Mouse (Mus musculus) T-helper 17 cell (primary cell): ENCODE measurements around the gene Slc39a13.
"Not testable (repeated sequence)": the region's sequence is repeated elsewhere in the genome, so short reads cannot be mapped to it uniquely, and the experiment has no call there.

Experiments
- in situ Hi-C, 2 experiments: fragments of 300-600 bp; cut with MboI, MseI; formaldehyde crosslinking; loops; 1 replicate in 1 of 2; 2 replicates in 1 of 2; pipeline ENCODE4 v1.15.1; 2025; ENCODE audit warnings: high pct_unique_total_duplicates in 2 of 2

Slc39a13 gene

GRCm38 (mm10) chr2:91065544-91065943 lies 4.7 kb downstream of the Slc39a13 start:
- in situ Hi-C loops = no loop called here

DNA sequence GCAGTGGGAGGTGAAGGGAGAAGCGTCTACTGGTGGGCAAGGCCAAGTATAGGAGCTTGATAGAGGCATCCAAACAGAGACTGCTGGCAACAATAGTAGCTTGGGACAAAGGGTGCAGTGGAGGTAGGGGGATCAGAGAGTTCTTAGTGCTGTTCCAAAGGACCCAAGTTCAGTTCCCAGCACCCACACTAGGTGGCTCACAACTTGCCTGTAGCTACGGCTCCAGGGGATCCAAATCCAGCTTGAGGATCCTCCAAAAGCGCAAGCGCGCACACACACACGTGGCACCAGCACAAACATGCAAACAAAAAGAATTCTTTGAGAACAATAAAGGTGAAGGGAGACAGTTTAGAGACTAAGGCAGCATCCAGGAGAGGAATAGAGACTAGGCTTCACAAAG lies 6.0 kb downstream of the Slc39a13 start:
- in situ Hi-C loops = no loop called here

DNA sequence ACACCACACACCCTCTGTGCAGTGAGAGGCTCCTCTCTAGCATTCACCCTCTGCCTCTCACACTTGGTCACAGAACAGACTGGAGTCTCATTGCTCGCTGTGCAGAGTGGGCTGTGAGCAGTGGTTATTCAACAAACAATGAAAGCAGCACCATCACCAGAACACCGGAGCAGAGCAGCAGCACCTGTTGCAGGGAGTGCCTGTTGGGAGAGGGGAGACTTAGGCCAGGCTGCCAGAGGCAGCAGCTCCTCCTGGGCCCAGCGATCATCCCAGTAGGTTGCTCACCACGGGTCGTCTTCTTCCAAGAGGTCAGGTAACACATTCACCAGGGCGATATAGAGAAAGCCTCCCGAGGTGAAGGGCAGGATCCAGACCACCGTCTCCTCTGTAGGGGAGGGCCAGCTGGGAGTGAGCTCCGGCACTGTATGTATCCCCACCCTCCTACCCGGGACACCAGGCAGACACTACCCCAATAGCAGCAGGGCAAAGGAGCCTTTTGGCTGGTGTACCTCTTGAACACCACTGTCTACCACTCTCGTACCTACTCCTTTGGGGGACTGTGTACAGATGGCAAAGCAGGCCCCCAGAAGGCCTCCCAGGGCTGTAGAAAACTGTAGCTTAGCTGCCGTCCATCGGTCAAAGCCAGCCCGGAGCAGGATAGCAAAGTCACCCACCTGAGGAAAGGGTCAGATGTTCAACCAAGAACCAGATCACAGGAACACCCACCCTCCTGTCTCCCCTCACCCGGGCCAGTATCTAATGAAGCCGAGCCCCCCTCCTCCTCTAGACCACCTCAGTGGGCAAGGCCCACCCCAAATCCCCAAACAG lies 7.2 kb downstream of the Slc39a13 start:
- in situ Hi-C loops = no loop called here

DNA sequence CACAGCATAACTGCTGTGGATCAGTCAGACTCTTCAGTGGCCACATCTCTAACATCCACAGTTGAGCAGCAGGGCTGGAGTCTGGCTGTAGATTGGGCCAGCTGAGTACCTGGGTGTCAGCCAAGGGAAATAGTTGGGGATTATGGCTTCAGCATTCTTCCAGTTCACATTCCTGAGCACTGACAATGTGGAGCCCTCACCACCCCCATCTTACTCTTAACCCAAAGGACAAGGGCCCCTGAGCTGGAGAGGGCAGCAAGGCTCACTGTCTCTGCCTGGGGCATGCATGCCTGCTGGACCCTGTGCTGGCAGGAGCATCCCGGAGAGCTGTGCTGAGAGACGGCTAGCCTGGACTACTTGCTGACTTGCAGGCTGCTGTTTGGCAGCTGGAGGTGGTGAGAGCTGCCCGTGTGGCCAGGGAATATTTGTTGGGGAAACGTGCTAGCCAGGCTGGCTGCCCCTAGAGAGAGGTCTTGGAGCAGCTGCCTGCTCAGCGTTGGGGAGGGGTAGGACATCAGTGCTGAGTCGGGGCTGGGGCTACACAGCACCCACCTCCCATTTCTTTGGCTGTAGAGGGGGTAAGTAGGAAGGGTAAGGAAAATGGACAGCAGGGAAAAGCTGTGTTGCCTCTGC lies 8.3 kb downstream of the Slc39a13 start:
- in situ Hi-C loops = no loop called here

DNA sequence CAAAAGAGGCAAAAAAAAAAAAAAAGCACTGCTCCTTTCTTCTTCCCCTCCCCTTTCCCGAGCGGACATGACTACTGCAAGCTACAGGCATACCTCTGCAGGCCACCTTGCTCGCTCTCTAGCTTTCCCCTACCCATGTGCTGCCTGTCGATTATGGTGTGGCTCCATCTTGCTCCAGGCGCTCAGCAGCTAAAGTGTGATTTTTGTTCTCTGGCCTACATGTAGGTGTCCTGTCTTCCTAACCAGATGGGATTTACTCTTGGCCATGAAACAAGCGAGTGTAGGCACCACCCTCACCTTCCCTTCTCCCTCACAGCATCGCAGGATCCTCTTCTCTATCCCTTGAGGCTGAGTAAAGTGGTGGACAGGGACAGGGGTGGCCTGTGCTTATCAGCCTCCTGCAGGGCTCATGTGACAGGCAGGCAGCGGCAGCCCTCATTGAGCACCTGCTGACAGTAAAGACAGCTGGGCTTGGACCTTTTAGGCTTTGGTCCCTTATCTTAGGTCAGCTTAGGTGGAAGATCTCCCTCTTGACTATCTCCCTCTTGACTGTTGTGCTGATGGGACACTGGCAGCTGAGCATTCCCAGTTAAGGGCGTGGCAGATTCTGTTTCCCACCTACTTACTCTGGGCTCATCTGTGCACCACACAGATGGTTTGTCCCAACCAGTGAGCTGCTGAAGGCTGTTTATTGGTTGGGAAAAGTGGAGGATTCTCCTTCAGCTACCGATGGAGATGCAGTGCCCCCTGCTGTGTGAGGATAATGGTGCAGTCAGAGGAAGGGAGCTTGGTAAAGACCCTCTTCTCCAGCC lies 9.5 kb downstream of the Slc39a13 start:
- in situ Hi-C loops = no loop called here

DNA sequence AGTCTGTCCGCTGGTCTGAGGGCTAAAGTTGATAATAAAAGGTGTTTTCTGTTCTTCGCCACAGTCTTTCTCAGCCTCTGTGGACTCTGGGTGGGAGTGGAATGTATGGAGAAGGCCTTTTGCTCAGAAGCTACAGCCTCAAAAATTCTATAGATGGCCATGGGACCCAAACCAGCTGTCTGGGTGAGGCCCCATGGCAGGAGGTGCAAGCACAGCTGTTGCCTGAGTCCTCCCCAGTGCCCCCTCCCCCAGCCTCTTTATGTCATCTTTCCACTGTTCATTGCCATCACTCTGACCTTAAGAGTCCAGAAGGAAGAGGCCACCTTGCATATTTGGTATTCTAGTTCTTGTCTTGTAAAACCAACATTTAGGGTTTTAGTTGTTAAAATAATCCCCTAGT lies 10.8 kb downstream of the Slc39a13 start:
- in situ Hi-C loops = no loop called here

DNA sequence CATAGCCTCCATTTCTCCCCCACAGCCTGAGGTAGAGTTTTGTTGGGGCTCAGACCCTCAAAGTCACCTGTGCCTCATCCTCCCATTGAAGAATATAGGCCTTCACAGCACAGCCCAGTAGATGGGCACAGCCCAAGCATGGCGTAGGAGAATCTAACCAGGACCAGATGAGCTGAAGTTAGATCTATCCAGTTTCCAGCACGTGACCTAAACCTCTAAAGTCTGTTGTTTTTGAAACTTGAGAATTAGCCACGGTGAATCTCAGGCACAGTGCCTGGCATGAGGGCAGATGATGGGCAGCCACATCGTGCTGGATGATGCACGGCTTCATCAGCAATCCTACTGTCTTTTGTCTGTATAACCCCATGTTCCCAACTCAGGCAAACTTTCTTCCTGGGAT lies 11.8 kb downstream of the Slc39a13 start:
- in situ Hi-C loops = no loop called here

- in situ Hi-C loops = no loop called here
Measured at GRCm38 (mm10) chr2:91053934-91054382, 16.3 kb downstream of the Slc39a13 start, which contains the start of gene Psmc3. Psmc3 (plus strand) TSS chr2:91054009.

DNA sequence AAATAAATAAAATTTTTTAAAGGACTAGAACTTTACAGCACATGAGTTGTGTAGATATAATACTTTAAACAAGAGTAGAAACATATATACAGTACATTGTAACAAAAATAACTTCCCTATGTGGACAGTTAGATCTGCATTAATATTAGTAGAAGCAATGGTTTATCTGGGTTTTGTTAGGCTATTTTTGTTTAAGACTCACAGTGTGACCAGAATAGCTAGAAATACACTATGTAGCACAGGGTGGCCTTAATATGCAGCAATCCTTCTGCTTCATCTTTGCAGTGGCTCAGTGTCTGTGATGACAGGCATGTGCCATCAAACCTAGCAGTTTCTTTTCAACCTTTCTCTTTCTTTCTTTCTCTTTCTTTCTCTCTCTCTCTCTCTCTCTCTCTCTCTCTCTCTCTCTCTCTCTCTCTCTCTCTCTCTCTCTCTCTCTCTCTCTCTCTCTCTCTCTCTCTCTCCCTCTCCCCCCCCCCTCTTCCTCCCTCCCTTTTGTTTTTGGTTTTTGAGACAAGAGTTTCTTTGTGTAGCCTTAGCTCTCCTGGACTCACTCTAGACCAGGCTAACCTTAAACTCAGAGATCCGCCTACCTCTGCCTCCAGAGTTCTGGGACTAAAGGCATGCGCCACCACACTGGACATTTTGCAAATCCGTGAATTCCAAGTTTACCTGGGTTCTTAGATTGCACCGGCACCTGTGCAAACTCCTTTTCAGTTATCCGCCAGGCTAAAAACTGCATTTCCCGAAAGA lies 16.9 kb downstream of the Slc39a13 start:
- in situ Hi-C loops = no loop called here

GRCm38 (mm10) chr2:91052752-91053151 lies 17.5 kb downstream of the Slc39a13 start:
- in situ Hi-C loops = no loop called here

DNA sequence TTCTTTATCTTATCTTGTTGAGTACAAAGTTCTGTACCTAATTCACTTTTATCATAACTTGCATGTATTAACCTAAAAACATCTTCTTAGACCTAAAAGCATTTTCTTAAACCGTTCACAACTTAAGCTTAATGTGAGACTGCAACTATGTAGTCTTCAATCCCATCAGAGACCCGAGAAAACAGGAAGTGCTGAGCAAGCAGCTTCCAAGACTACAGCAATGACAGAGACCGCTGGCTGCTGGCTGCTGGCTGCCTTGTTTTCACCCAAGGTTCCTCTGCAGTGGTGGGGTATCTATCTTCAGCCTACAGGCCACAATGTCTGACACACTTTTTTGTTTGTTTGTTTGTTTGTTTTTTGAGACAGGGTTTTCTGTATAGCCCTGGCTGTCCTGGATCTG lies 18.3 kb downstream of the Slc39a13 start:
- in situ Hi-C loops = no loop called here

GRCm38 (mm10) chr2:91047359-91047758 lies 22.9 kb downstream of the Slc39a13 start:
- in situ Hi-C loops = no loop called here

- in situ Hi-C loops = not testable (repeated sequence)
Measured at GRCm38 (mm10) chr2:91045805-91046204, 24.4 kb downstream of the Slc39a13 start.

DNA sequence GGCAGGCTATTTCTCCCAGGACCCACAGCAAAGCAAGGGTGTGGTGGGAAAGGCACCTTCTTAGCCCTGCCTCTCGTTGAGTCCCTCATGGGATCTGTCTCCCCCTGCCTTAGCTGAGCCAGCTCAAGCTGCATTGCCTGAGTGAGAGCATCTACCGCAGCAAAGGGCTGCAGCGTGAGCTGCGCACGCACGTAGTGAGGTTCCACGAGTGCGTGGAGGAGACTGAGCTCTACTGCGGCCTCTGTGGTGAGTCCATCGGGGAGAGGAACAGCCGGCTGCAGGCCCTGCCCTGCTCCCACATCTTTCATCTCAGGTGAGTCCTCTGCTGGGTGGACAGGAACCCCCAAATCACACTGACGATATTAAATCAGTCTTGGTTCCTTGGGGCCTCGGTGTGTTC lies 25.5 kb downstream of the Slc39a13 start:
- in situ Hi-C loops = no loop called here

GRCm38 (mm10) chr2:91042651-91043398 lies 27.4 kb downstream of the Slc39a13 start:
- in situ Hi-C loops = no loop called here

DNA sequence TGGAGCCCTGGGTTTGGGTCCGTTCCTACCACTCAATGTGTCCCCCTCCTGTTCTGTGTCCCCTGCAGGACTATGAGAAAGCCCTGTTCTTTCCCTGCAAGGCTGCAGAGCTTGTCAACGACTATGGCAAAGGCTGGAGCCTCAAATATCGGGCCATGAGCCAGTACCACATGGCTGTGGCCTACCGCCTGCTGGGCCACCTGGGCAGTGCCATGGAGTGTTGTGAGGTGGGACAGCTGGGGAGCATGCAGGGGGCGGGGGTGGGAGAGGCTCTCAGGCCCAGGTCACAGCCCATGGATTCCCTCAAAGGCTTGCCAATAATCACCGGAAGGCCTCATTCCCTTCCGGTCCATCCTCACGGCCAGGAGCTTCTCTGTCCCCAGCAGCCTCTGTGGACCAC lies 28.4 kb downstream of the Slc39a13 start:
- in situ Hi-C loops = no loop called here

- in situ Hi-C loops = loop anchor here (5.0 to 10.0 kb wide), 2 partner anchors 62 to 69 kb away; no protein-coding TSS in a partner anchor
Measured at GRCm38 (mm10) chr2:91035385-91035784, 34.8 kb downstream of the Slc39a13 start, which contains the start of gene Rapsn. Rapsn (plus strand) TSS chr2:91035620.

- in situ Hi-C loops = loop anchor here in 1 of 2 experiments (10.0 kb wide), 1 partner anchor 72 kb away; no protein-coding TSS in a partner anchor
Measured at GRCm38 (mm10) chr2:91033000-91033399, 37.2 kb downstream of the Slc39a13 start.

- in situ Hi-C loops = loop anchor here in 1 of 2 experiments (10.0 kb wide), 1 partner anchor 74 kb away; no protein-coding TSS in a partner anchor
Measured at GRCm38 (mm10) chr2:91031216-91031615, 39.0 kb downstream of the Slc39a13 start.
